Mouse (Mus musculus) kidney, adult 2 months (tissue): ENCODE measurements around the gene Olfr457.

Experiments
- CTCF ChIP-seq: fragments of 200-500 bp; conservative IDR thresholded peaks from 2 replicates; pipeline ENCODE4 v1.5.1; 2011; ENCODE audit warnings: low read depth, mild to moderate bottlenecking, control low read depth, low read length, moderate library complexity, mixed read lengths; ENCODE audit not compliant: insufficient read depth, insufficient read length
- POLR2A ChIP-seq: fragments of 200-500 bp; IDR thresholded peaks from one replicate; pipeline ENCODE4 v1.6.1; 2011; ENCODE audit warnings: low read depth, low read length, control low read depth

GRCm38 (mm10) chr6:42421439-42421838 is 54.7 kb downstream of the Olfr457 start:
- no peak for TF ChIP-seq POLR2A
- no peak for TF ChIP-seq CTCF
